Mouse (Mus musculus) ES-Bruce4 (cell line): ENCODE data around the gene E2f6. TPM values are rescaled to one million over a fixed set of nuclear protein-coding genes. Genes with fewer than 3 reads are reported as not detected.

Experiments
- H3K27ac ChIP-seq: 2 replicates; pipeline ENCODE4 v1.5.1; 2012; ENCODE audit warnings: low read length, inconsistent platforms; ENCODE audit not compliant: insufficient read depth
- H3K27me3 ChIP-seq: 2 replicates; pipeline ENCODE4 v1.6.1; 2012; ENCODE audit warnings: mild to moderate bottlenecking, low read length, inconsistent platforms; ENCODE audit not compliant: control insufficient read depth, poor library complexity, insufficient read depth, severe bottlenecking
- H3K36me3 ChIP-seq: 2 replicates; pipeline ENCODE4 v1.6.1; 2012; ENCODE audit warnings: inconsistent platforms, mild to moderate bottlenecking, low read length, moderate library complexity; ENCODE audit not compliant: control insufficient read depth, poor library complexity, insufficient read depth, severe bottlenecking
- H3K4me1 ChIP-seq: one replicate; pipeline ENCODE4 v1.8.1; 2011; ENCODE audit warnings: low read length; ENCODE audit not compliant: control insufficient read depth, insufficient read depth
- H3K4me3 ChIP-seq: 2 replicates; pipeline ENCODE4 v1.5.1; 2011; ENCODE audit warnings: low read depth, mild to moderate bottlenecking, low read length
- H3K9ac ChIP-seq: 2 replicates; pipeline ENCODE4 v1.6.1; 2012; ENCODE audit warnings: low read depth, mild to moderate bottlenecking, inconsistent platforms; ENCODE audit not compliant: poor library complexity, severe bottlenecking
- H3K9me3 ChIP-seq: replicated peaks from 2 replicates; pipeline ENCODE4 v1.6.1; 2012; ENCODE audit warnings: mild to moderate bottlenecking, low read length, inconsistent platforms; ENCODE audit not compliant: control insufficient read depth, poor library complexity, insufficient read depth, severe bottlenecking
- CTCF ChIP-seq: IDR thresholded peaks from one replicate; pipeline ENCODE4 v1.8.1; 2011; ENCODE audit warnings: low read depth, low read length
- EP300 ChIP-seq: IDR thresholded peaks from 2 replicates; pipeline ENCODE4 v1.6.1; 2011; ENCODE audit warnings: low read depth, low read length; ENCODE audit not compliant: insufficient read depth
- POLR2A ChIP-seq: IDR thresholded peaks from one replicate; pipeline ENCODE4 v1.8.1; 2011; ENCODE audit warnings: low read length; ENCODE audit not compliant: insufficient read depth
- polyA plus RNA-seq: library from polyadenylated mRNA; stranded (reverse); fragments of >200 nt; gene quantifications from 2 replicates; pipeline ENCODE4 v1.2.4, GENCODE M21; 2011; ENCODE audit warnings: low read depth; ENCODE audit not compliant: missing spikeins, insufficient read depth, insufficient read length

Gene E2f6
- polyA plus RNA-seq, 1 experiment: 22.2 TPM

- Histone ChIP-seq H3K27me3 (no peaks in the 10 kb centered on the region), H3K36me3 (no peaks in the 10 kb centered on the region), H3K4me3 (no peak overlapping the region), H3K9me3 (no peaks in the 10 kb centered on the region), H3K27ac (no peak overlapping the region), H3K9ac (no peak overlapping the region), H3K4me1 (peaks cover 8% of the 10 kb centered on the region)
- TF ChIP-seq CTCF (no peak), EP300 (no peak), POLR2A (no peak)
Observed at GRCm38 (mm10) chr12:16847204-16847792, 36.5 kb downstream of the E2f6 start.

DNA sequence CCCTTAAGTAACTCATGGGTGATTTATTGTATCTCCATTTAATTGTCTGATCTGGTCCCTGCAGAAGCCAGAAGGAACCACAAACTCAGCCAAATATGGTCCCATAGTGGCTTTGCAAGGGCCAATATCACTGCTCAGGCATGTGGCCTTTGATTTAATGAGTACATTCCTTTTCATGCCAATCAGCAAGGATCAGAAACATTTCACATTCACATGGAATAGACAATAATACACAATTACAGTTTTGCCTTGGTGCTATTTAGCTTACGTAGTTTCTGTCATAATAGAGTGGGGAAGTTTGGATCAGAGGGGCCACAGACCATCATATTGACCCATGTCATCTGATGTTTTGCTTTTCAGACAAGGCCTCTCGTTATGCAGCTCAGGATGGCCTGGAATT, 37.7 kb downstream of the E2f6 start:
- H3K27me3 ChIP-seq: no peaks in the 10 kb centered on the region
- H3K9me3 ChIP-seq: no peaks in the 10 kb centered on the region
- H3K36me3 ChIP-seq: no peaks in the 10 kb centered on the region
- peaks cover 8% of the 10 kb centered on the region for H3K4me1 ChIP-seq
- no peak overlapping the region for H3K27ac ChIP-seq
- H3K4me3 ChIP-seq: no peak overlapping the region
- no peak overlapping the region for H3K9ac ChIP-seq
- TF ChIP-seq POLR2A (no peak), CTCF (no peak), EP300 (no peak)

- no peaks in the 10 kb centered on the region for H3K9me3 ChIP-seq
- H3K36me3 ChIP-seq: no peaks in the 10 kb centered on the region
- no peak overlapping the region for H3K4me3 ChIP-seq
- TF ChIP-seq POLR2A (no peak), EP300 (no peak), CTCF (no peak)
- H3K9ac ChIP-seq: no peak overlapping the region
- peaks cover 10% of the 10 kb centered on the region for H3K4me1 ChIP-seq
- H3K27me3 ChIP-seq: no peaks in the 10 kb centered on the region
- H3K27ac ChIP-seq: no peak overlapping the region
Observed at GRCm38 (mm10) chr12:16849821-16850220, 39.1 kb downstream of the E2f6 start.

GRCm38 (mm10) chr12:16850431-16851375, 39.9 kb downstream of the E2f6 start:
- Histone ChIP-seq H3K36me3 (no peaks in the 10 kb centered on the region), H3K9me3 (no peaks in the 10 kb centered on the region), H3K27ac (peak overlapping the region; percentile 37), H3K27me3 (no peaks in the 10 kb centered on the region; the same call in 1 of the 2 replicates), H3K9ac (no peak overlapping the region), H3K4me3 (no peak overlapping the region), H3K4me1 (peaks cover 10% of the 10 kb centered on the region)
- TF ChIP-seq CTCF (no peak), EP300 (peak; percentile 89)

DNA sequence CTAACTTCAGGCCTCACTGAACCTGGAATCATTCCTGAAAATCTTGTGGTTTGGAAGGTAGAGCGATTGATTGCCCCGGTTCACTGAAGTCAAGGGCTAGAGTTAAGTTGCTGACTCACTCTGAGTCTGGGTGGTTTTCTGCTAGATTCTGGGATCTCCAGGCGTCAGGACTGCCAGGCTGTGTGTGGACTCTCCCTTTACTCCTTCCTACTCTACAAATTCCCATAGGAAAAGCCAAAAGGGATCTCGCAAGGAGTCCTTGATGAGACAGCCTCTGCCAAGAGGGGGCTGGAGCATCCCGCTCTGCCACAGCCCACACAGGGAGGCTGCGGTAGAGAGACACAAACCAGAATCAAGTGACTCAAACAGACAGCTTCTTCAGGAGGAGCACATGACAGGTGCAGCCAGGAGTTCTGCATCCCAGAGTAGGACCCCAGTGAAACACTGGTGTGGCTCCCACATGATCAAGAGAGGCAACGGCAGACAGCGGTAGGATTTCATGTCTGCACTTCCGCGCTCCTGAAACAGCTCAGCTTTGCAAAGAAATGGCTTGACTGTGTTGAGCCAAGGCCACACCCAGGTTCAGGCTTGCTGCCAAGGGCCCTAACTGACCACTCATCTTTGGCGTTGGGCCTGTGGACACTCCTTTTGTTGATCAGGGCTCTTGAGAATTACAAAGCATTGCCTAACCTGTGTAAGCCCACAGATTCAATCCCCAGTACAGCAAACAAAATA, 42.8 kb downstream of the E2f6 start:
- no peaks in the 10 kb centered on the region; the same call in 1 of the 2 replicates for H3K27me3 ChIP-seq
- H3K9ac ChIP-seq: no peak overlapping the region
- H3K27ac ChIP-seq: no peak overlapping the region
- H3K9me3 ChIP-seq: no peaks in the 10 kb centered on the region
- peaks cover 10% of the 10 kb centered on the region for H3K4me1 ChIP-seq
- TF ChIP-seq POLR2A (no peak), CTCF (no peak), EP300 (no peak)
- H3K36me3 ChIP-seq: no peaks in the 10 kb centered on the region
- H3K4me3 ChIP-seq: peak overlapping the region; percentile 9; the same call in 1 of the 2 replicates
